Mouse (Mus musculus) lung, adult 2 months (tissue): ENCODE measurements around the gene Crybb2.
"Not testable (repeated sequence)": the region's sequence is repeated elsewhere in the genome, so short reads cannot be mapped to it uniquely, and the experiment has no call there.

Source experiments
- CTCF ChIP-seq: fragments of 200-500 bp; IDR thresholded peaks from 2 replicates; pipeline ENCODE4 v1.5.1; 2011; ENCODE audit warnings: mild to moderate bottlenecking, low read length, control low read depth; ENCODE audit not compliant: insufficient read depth
- POLR2A ChIP-seq: fragments of 200-500 bp; IDR thresholded peaks from 2 replicates; pipeline ENCODE4 v1.6.1; 2011; ENCODE audit warnings: low read depth, mild to moderate bottlenecking, control low read depth, low read length, borderline replicate concordance; ENCODE audit errors: extremely low read depth

- TF ChIP-seq CTCF, result peak; percentile 27; the same call in 1 of the 2 replicates
- not testable (repeated sequence) for TF ChIP-seq POLR2A
Measured at GRCm38 (mm10) chr5:113109651-113110050, 39.7 kb upstream of the Crybb2 start.
